Mouse (Mus musculus) embryonic facial prominence, embryonic 10.5 days (tissue): Measurements from ENCODE around the gene Adprm. TPM values are rescaled to one million over a fixed set of nuclear protein-coding genes. Genes with fewer than 3 reads are reported as not detected.

Experiments used
- DNase-seq: peaks from one replicate; pipeline ENCODE4 v3.0.0-alpha.2; 2017; ENCODE audit warnings: low spot score
- H3K27ac ChIP-seq: fragments of 300-500 bp; sonication (generic); replicated peaks from 2 replicates; pipeline ENCODE4 v1.5.1; 2016; ENCODE audit warnings: mild to moderate bottlenecking
- H3K27me3 ChIP-seq: fragments of 300-500 bp; sonication (generic); replicated peaks from 2 replicates; pipeline ENCODE4 v1.6.1; 2016; ENCODE audit warnings: low read depth, mild to moderate bottlenecking; ENCODE audit not compliant: poor library complexity, severe bottlenecking
- H3K36me3 ChIP-seq: fragments of 300-500 bp; sonication (generic); replicated peaks from 2 replicates; pipeline ENCODE4 v1.6.1; 2016; ENCODE audit warnings: mild to moderate bottlenecking, moderate library complexity
- H3K4me1 ChIP-seq: fragments of 300-500 bp; sonication (generic); 2 replicates; pipeline ENCODE4 v1.6.1; 2016
- H3K4me3 ChIP-seq: fragments of 300-500 bp; sonication (generic); 2 replicates; pipeline ENCODE4 v1.5.1; 2016; ENCODE audit warnings: mild to moderate bottlenecking, moderate library complexity
- H3K9me3 ChIP-seq: fragments of 300-500 bp; sonication (generic); 2 replicates; pipeline ENCODE4 v1.6.1; 2016; ENCODE audit warnings: mild to moderate bottlenecking
- WGBS: fragments of 180-500 bp; shearing (Covaris S2); methylation state at CpG from one replicate; pipeline ENCODE4 v1.1.7; 2016; 5-methylcytosine and 5-hydroxymethylcytosine counted together
- polyA plus RNA-seq: library from polyadenylated mRNA; unstranded; fragments of >200 nt; fragmentation: Nextera tagmentation; extraction: Ambion mirVana; gene quantifications from 2 replicates; pipeline ENCODE4 v1.2.1, GENCODE M21; 2016

Adprm gene
- polyA plus RNA-seq, 1 experiment from 2014 or later: 30.4 TPM

- Histone ChIP-seq H3K27me3 (peaks cover 40% of the 10 kb centered on the region), H3K36me3 (no peaks in the 10 kb centered on the region), H3K27ac (no peak overlapping the region), H3K9me3 (no peaks in the 10 kb centered on the region), H3K4me1 (peaks cover 22% of the 10 kb centered on the region), H3K4me3 (no peak overlapping the region)
- 37% methylated on average over 32 of the region's 32 CpGs for WGBS
- no peak for DNase-seq
These were observed 31.4 kb upstream of the Adprm start for GRCm38 (mm10) chr11:67083712-67084340.

- Histone ChIP-seq H3K4me3 (no peak overlapping the region), H3K27me3 (peaks cover 40% of the 10 kb centered on the region), H3K27ac (no peak overlapping the region), H3K4me1 (peaks cover 22% of the 10 kb centered on the region), H3K9me3 (no peaks in the 10 kb centered on the region), H3K36me3 (no peaks in the 10 kb centered on the region)
- DNase-seq: no peak
- WGBS: 71% methylated on average over 6 of the region's 6 CpGs
These were observed 30.8 kb upstream of the Adprm start for GRCm38 (mm10) chr11:67083239-67083638.

- no peak for DNase-seq
- H3K4me1 ChIP-seq: peaks cover 22% of the 10 kb centered on the region
- H3K4me3 ChIP-seq: no peak overlapping the region
- no peaks in the 10 kb centered on the region for H3K36me3 ChIP-seq
- WGBS: 85% methylated on average over 13 of the region's 13 CpGs
- no peaks in the 10 kb centered on the region for H3K9me3 ChIP-seq
- H3K27ac ChIP-seq: no peak overlapping the region
- H3K27me3 ChIP-seq: peaks cover 40% of the 10 kb centered on the region
These were observed 30.4 kb upstream of the Adprm start for GRCm38 (mm10) chr11:67082793-67083192.

GRCm38 (mm10) chr11:67082188-67082587 lies 29.8 kb upstream of the Adprm start:
- Histone ChIP-seq H3K4me3 (no peak overlapping the region), H3K36me3 (no peaks in the 10 kb centered on the region), H3K27me3 (peaks cover 39% of the 10 kb centered on the region), H3K9me3 (no peaks in the 10 kb centered on the region), H3K27ac (no peak overlapping the region), H3K4me1 (peaks cover 22% of the 10 kb centered on the region)
- DNase-seq: no peak
- WGBS: 85% methylated on average over 7 of the region's 7 CpGs

- no peak overlapping the region; the same call in 1 of the 2 replicates for H3K27ac ChIP-seq
- WGBS: 7% methylated on average over 11 of the region's 11 CpGs
- H3K9me3 ChIP-seq: no peaks in the 10 kb centered on the region
- DNase-seq: peak; percentile 87
- H3K4me3 ChIP-seq: peak overlapping the region; percentile 29
- peaks cover 17% of the 10 kb centered on the region for H3K4me1 ChIP-seq
- H3K36me3 ChIP-seq: no peaks in the 10 kb centered on the region
- H3K27me3 ChIP-seq: peaks cover 34% of the 10 kb centered on the region
These were observed 28.8 kb upstream of the Adprm start for GRCm38 (mm10) chr11:67081125-67081649.

GRCm38 (mm10) chr11:67080168-67080567 lies 27.8 kb upstream of the Adprm start:
- DNase-seq: peak; percentile 74
- peaks cover 17% of the 10 kb centered on the region for H3K4me1 ChIP-seq
- H3K4me3 ChIP-seq: no peak overlapping the region
- H3K9me3 ChIP-seq: no peaks in the 10 kb centered on the region
- peak overlapping the region; percentile 32; the same call in 1 of the 2 replicates for H3K27ac ChIP-seq
- WGBS: 5% methylated on average over 3 of the region's 3 CpGs
- peaks cover 33% of the 10 kb centered on the region for H3K27me3 ChIP-seq
- no peaks in the 10 kb centered on the region for H3K36me3 ChIP-seq

GRCm38 (mm10) chr11:67079740-67080139 lies 27.3 kb upstream of the Adprm start:
- no peak for DNase-seq
- Histone ChIP-seq H3K27ac (0 out of 2 replicates have a peak overlapping the region, but pooled peaks have one; percentile 32), H3K27me3 (peaks cover 28% of the 10 kb centered on the region), H3K4me1 (peaks cover 20% of the 10 kb centered on the region), H3K9me3 (no peaks in the 10 kb centered on the region), H3K36me3 (no peaks in the 10 kb centered on the region), H3K4me3 (no peak overlapping the region)
- 66% methylated on average over 11 of the region's 11 CpGs for WGBS

- no peak for DNase-seq
- Histone ChIP-seq H3K27ac (no peak overlapping the region), H3K9me3 (no peaks in the 10 kb centered on the region), H3K4me3 (no peak overlapping the region), H3K4me1 (peaks cover 20% of the 10 kb centered on the region), H3K36me3 (no peaks in the 10 kb centered on the region), H3K27me3 (peaks cover 20% of the 10 kb centered on the region)
- WGBS: 90% methylated on average over 6 of the region's 6 CpGs
These were observed 26.5 kb upstream of the Adprm start for GRCm38 (mm10) chr11:67078888-67079287.

- Histone ChIP-seq H3K36me3 (no peaks in the 10 kb centered on the region), H3K27me3 (peaks cover 11% of the 10 kb centered on the region), H3K27ac (no peak within 1 kb of the TSS), H3K4me1 (peaks cover 20% of the 10 kb centered on the region), H3K9me3 (no peaks in the 10 kb centered on the region), H3K4me3 (no peak within 1 kb of the TSS)
- WGBS: 85% methylated on average over 5 of the region's 5 CpGs
- DNase-seq: no peak
These were observed 25.6 kb upstream of the Adprm start, which contains the start of gene Myh3 for GRCm38 (mm10) chr11:67078000-67078399. TSS of gene Myh3 (plus strand) at chr11:67078300.

- Histone ChIP-seq H3K27me3 (peaks cover 5% of the 10 kb centered on the region; the same call in 1 of the 2 replicates), H3K4me3 (no peak overlapping the region)
- WGBS: 68% methylated on average over 3 of the region's 3 CpGs
These were observed 25.0 kb upstream of the Adprm start for GRCm38 (mm10) chr11:67077435-67077834.

GRCm38 (mm10) chr11:67076781-67077180 lies 24.4 kb upstream of the Adprm start:
- 86% methylated on average over 5 of the region's 5 CpGs for WGBS
- no peak overlapping the region for H3K27ac ChIP-seq
- H3K4me3 ChIP-seq: no peak overlapping the region
- peaks cover 20% of the 10 kb centered on the region for H3K4me1 ChIP-seq
- H3K27me3 ChIP-seq: no peaks in the 10 kb centered on the region
- H3K9me3 ChIP-seq: no peaks in the 10 kb centered on the region
- DNase-seq: no peak
- no peaks in the 10 kb centered on the region for H3K36me3 ChIP-seq

More at GRCm38 (mm10) chr11:67077435-67077834, 25.0 kb upstream of the Adprm start:
- H3K36me3 ChIP-seq: no peaks in the 10 kb centered on the region
- peaks cover 20% of the 10 kb centered on the region for H3K4me1 ChIP-seq
- H3K27ac ChIP-seq: no peak overlapping the region
- no peak for DNase-seq
- H3K9me3 ChIP-seq: no peaks in the 10 kb centered on the region

- H3K27ac ChIP-seq: peak overlapping the region; percentile 24; the same call in 1 of the 2 replicates
- H3K4me3 ChIP-seq: no peak overlapping the region
- no peak for DNase-seq
- no peaks in the 10 kb centered on the region for H3K27me3 ChIP-seq
- no peaks in the 10 kb centered on the region for H3K9me3 ChIP-seq
- H3K4me1 ChIP-seq: peaks cover 8% of the 10 kb centered on the region
- no peaks in the 10 kb centered on the region for H3K36me3 ChIP-seq
- 27% methylated on average over 3 of the region's 3 CpGs for WGBS
These were observed 22.6 kb upstream of the Adprm start for GRCm38 (mm10) chr11:67075036-67075435.

- Histone ChIP-seq H3K4me3 (no peak overlapping the region), H3K4me1 (peaks cover 4% of the 10 kb centered on the region), H3K27ac (no peak overlapping the region), H3K36me3 (peaks cover 3% of the 10 kb centered on the region), H3K9me3 (no peaks in the 10 kb centered on the region), H3K27me3 (no peaks in the 10 kb centered on the region)
- DNase-seq: no peak
- 86% methylated on average over 15 of the region's 15 CpGs for WGBS
These were observed 20.3 kb upstream of the Adprm start for GRCm38 (mm10) chr11:67072615-67073130.
